Mouse (Mus musculus) testis, postnatal 10 days (tissue): ENCODE results near the gene Elmod3.

Experiments
- DNase-seq: peaks from one replicate; pipeline ENCODE4 v3.0.0; 2021; ENCODE audit warnings: low spot score

Elmod3 gene

DNA sequence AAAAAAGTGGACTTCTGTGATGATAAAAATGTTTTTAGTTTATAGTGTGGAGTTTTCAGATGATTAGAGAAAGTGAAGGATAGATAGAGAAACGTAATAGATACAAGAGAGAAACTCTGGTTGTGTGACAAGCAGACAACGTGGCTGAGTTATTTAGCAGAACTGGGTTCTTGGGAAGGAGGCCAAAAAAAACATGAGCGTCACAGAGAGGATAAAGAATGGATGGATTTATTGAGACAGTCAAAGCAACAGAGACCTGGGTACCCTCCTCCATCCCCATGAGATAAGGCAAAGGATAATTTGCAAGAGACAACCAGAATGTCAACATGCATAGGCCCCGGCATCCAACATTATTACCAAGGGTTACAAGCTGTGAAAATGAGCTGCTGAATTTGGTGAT lies 12.0 kb upstream of the Elmod3 start:
- DNase-seq = no peak

DNA sequence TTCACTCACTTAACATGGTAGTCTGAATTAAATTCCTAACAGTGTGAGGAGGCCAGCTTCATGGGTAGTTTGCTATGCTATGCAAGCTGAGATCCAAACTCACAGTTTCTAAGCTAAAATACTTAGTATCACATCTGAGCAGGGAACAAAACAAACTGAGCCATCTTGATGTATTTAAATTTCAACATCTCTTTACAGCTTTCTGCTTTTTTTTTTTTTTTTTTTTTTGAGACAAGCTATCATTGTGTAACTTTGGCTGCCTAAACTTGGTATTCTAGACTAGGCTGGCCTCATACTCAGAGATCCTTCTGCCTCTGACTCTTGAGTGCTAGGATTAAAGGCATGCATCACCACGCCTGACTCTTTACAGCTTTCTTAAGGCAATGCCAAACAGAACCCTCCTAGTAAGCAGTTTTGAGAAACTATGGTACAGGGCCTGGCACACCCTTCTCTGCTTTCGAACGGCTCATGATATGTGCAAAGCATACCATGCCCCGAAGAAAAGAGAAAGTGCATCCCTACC lies 10.5 kb upstream of the Elmod3 start:
- DNase-seq = no peak

DNA sequence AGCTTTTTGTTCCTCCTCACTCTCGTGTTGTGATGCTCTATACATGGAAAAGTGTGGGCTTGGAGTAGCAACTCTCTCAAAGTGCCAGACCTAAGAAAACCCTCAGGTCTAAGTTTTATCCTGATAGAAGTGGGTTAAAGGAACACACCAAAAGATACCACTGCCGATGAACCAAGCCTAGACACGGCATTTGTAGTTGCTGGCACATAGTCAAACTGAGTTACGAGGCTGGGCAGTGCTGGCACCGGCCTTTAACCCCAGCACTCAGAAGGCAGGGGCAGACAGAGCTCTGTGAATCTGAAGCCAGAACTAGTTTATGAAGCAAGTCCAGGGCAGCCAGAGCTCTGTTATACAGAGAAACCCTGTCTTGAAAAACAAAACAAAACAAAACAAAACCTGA lies 9.5 kb upstream of the Elmod3 start:
- no peak for DNase-seq

DNA sequence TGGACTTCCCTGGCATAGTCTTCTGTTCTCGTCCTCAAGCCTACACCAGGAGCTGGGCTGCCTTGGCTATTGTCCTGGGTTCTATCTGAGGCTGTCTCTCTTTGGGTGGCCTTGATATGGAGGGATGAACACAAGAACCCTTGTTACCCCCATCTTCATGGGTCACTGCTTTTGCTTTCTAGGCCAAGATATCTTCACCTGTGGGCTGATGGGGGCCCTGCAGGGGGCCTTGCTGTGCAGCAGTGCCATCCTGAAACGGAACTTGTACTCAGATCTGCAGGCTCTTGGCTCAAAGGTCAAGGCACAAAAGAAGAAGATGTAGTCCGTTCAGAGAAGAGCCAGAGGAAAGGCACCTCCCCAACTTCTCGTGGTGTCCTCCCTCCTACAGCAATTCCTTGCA lies 8.8 kb upstream of the Elmod3 start:
- no peak for DNase-seq

DNA sequence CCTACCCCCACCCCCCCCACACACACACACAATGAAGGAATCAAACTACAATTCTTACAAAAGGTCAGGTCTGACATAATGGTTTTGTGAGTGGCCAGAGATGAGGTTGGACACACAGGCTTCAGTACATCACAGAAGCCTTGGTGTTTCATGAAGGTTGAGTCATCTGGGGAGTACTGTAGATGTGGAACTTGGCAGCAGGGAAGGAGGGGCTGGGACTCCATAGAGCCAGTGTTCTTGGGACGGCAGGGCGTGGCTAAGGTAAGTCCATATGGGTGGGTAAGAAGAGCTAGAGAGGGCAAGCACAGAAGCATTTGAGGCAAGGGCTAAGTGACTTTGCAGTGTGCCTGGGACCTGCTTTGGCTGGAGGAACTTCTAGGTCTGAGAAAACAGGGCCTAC lies 5.9 kb upstream of the Elmod3 start:
- no peak for DNase-seq

DNA sequence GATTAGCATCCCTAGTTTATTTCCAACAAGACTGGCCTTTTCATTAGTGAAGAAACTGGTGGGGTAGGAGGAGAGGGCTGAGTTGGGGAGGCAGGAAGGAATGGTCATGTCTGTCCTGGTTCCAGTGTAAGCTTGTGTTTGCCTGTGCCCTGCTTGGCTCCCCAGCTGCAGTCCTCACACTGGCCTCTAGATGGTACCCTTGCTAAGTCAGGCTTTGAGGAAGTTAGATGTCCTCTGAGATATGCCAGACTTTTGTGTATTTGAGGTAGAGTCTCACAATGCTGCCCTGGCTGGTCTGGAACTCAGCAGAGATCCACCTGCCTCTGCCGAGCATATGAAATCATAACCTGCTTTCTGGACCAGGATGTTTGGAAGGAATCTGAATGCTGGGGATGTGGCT lies 3.5 kb upstream of the Elmod3 start:
- peak; percentile 81 for DNase-seq

DNA sequence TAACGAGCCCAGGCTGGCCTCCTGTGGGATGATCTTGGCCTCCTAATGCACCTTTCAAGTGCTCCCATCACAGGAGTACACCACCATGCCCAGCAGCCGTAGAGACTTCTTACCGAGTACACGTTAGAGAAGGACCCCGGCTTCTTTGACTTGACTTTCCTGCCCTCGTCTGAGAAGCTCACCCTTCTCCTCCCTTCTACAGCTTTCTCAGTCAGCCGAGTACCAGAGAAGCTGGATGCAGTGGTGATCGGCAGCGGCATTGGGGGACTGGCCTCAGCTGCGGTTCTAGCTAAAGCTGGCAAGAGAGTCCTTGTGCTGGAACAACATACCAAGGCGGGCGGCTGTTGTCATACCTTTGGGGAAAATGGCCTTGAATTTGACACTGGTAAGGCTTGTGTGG lies 2.6 kb upstream of the Elmod3 start:
- no peak for DNase-seq

DNA sequence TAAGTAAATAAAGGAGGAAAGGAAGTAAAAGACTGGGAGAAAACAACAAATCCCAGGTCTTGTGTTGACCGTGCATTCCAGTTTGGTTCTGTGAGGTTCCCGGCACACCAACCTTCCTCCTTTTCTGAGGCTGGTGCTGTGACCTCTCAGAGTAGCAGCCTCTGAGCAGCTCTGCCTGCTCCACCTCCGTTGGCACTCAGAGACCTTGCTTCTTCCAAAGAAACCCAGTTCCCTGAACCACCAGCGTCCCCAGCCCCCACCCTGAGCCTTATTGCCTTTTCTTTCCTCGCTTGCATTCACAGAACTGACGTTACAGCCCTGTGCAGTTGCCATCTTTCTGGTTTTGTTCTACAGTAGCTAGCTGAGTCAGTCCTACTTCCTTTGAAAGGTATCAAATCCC lies 2.0 kb upstream of the Elmod3 start:
- no peak for DNase-seq

DNA sequence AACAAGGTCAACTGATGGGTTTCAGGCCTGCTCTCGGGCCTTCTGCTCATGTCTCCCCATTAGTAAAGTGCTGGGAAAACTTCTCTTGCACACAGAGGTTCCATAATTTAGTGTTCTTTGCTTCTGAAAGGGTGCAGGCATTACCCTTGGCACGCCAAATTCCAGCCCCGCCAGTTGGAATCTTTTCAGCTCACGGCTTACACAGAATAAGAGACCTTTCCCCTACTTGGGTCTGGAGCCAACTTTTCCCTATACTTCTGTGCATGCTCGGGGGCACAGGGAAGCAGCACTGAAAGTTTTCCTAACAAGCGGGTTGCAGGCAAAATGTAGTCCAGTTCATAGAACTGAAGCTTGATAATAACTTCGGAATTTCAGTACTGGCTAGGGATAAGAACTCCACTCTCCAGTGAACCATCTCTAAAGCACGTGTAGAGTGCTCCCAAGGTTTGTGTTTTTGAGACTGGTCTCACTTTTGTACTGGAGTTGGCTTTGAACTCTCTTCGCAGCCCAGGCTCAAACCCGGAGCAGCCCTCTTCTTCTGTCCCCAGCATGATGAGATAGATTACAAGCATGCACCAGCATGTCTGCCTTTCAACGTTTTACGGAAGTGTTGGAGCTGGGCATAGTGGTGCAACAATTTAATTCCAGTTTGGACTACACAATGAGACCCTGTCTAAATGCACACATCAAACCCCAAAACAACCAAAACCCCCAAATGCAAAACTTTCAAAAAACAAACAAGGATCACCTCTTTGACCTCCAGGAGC lies 761 bp upstream of the Elmod3 start:
- peak; percentile 68 for DNase-seq

DNA sequence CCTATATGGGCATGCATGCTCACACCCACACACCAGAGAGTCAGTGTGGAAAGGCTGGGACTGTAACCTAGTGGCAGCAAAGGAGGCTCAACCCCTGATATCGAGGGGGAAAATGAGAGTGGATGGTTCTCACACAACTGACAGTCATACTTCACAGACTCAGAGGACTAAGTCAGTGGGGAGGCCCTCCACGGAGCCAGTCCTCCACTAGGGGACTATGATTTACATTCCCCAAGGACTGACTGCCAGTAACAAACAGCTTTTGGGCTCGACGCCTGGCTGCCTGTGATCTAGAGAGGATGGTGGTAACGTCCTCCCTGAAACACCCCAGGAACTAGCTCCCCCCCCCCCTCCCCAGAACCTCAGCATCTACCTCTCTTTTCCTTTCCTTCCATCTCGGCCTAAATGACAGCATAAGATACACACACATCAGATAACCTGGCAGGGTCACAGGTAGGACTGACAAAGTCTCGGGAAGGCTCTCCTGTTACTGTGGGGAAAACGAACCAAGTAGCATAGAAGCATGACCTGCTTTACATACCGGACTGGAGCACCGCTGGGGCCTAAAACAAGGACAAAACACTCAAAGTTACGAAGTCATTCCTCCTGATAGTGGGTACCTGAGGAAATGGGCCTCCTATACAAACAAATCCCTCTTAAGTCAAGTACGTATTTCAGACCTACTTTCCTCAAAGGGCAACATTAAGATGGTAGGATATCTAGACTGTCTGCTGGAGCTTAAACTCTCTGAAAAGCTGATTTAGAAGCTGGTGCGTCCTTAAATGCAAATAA lies 934 bp downstream of the Elmod3 start:
- no peak for DNase-seq

DNA sequence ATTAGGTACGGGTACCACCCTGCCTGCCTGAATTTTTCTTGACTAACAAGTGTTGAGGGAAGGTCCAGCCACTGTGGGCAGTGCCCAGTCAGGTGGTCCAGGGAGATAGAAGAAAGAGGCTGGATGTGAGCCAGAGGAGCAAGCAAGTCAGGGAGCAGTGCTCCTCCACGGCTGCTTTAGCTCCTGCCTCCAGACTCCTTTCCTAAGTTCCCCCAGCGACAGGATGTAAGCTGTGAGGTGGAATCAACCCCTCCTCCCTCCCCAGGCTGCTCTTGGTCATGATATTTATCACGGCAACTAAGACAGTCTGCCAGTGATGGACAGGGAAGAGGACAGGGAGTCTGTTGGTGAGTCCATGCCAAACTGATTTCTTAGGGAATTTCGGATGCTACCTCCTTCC lies 4.3 kb downstream of the Elmod3 start:
- DNase-seq = no peak

DNA sequence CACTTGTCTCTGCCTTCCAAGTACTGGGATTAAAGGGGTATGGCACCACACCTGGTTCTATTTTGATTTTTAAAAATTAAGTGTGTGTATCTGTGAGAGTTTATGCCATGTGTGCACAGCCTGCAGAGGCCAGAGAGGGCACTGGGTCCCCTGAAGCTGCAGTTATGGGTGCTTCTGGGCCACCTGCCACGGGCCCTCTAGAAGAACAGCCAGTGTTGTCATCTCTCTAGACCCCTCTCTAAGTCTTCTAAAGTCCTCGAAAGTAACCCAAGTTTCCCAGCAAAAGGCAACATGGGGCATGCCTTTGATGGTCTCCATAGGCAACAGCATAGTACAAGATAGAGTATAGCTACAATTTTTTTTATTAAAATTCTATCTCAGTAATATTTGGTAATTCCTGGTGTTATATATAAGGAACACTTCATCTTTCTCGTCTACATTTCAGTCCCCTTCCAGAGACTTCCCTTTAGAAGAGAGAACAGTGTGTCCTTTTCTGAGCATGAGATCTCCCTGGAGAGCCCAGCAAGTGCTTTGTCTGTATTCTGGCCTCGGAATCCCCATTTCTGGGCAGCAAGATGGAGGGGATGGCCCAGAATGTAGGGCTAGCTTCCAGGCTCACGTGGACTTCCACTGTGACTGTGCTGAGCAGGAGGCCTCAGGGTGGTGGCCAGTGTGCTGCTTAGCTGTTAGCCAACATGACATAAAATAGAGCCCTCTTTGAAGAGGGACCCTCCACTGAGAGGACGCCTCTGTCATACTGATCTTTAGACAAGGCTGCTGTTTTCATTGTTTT lies 5.0 kb downstream of the Elmod3 start:
- DNase-seq = no peak

DNA sequence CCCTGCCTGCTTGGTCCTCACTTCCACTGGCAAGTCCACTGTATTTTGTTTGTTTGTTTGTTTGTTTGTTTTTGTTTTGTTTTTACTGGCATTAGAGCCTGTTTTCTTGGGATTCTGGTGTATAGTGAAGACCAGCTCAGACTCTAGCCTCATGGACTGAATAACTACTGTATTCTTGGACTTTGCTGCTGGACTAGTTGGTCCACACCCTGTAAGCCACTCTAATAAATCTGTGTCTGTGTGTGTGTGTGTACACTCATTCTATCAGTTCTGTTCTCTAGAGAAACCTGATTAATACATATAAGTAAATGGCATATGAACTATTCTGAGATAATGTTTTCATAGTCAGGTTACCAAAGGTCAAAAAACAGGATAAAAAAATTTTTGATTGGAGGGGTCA lies 8.1 kb downstream of the Elmod3 start:
- no peak for DNase-seq

DNA sequence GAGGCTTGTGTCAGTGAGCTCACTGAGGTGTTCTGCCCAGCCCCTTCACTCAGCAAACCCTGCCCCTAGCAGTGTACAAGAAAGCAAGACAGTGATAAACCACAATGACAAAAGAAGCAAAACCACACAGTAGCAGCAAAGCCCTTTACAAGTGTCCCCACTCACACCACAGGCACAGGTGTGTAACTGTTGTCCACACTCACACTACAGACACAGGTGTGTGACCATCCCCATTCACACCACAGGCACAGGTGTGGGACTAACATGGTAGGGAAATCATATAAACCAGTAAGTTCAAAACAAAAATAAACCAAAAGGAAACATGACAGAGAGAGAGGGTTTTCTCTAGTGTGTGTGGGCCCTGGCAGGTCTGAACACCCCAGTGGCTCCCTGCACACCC lies 9.9 kb downstream of the Elmod3 start:
- no peak for DNase-seq

DNA sequence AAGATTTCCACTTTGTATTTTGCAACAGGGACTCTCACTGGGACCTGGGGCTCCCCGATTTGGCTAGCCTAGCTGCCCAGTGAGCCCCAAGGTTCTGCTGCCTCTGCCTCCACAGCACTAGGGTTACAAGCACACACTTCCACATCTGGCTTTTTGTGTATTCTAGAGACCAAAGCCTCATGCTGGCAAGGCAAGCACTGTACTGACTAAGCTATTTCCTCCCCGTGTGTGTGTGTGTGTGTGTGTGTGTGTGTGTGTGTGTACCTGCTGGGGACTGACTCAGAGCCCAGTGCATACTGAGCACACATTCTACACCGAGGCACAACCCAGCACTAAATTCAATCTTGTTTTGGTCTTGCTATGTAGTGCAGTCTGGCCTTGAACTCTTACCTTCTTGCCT lies 11.5 kb downstream of the Elmod3 start:
- DNase-seq = no peak

DNA sequence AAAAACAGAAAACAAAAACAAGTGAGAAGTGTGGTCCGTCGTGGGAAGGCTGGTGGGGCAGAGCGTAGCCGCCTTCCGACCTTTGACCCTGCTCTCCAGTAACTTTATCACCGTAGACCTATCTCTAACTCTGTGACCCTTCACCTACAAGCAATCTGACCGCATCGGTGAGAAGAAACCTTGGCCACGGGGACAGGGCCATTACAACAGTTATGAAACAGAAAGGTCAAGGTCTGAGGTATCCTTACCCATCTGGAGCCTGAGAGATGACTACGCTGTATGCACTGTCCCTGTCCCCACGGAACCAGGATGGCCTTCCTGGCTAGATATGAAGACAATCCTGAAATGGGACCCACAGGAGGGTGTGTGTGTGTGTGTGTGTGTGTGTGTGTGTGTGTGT lies 14.1 kb downstream of the Elmod3 start:
- DNase-seq = no peak

DNA sequence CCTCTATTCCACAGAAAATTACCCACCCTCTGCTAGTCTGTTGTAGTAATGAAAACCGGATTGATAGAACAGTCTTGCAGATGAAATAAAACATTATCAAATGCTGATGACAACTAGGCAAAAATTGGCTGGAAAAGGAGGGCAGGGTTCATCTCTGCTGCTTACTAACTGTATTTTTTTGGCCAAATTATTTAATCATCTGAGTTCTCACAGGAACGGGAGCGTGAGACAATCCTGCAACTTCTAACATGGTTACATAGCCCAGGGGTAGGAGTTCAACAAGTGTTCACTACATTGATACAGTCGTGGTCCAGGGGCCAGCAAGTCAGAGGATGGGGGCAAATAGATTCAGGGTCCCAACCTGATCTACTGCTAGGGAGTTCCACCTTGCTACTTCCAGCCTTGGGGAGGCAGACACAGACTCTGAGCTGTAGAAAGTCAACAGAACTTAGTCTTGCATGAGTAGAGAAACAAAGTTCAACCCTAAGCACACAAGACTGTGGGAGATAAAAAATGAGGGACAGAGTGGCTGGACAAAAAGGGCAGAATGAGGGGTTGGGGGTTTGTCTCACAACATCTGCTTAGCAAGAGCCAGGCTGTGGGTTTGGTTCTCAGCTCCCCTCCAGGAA lies 14.9 kb downstream of the Elmod3 start:
- no peak for DNase-seq

DNA sequence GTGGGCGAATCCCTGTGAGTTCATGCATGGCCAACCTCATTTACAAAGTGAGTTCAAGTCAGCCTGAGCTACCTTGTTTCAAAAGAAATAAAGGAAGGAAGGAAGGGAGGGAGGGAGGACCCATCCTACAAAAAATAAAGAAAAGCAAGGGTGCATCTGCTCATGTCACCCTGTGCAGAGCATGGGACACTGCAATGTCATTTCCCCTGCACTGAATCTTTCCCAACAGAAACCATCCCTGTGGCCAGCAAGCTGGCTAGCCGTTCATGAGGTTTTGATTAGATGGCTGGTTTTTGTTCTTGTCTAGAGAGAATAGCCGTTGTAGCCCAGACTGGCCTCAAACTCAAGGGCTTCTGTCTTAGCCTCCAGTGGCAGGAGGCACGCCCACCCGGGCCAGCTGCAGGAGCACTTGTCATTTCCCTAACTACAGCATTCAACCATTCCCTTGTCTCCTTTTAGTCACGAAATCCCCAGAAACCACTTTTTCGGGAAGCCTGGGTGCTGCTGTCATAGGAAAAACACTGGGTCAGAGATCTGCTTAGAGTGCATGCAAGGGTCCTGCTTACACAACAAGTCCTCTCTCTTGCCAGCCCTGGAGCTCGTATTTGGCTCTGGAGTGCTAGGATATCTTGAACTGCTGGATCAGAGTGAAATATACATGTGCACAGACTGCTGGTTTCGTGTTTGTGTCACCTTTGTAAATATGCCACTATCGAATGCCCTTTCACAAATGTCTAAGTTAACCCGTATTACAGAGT lies 16.4 kb downstream of the Elmod3 start:
- DNase-seq = no peak

DNA sequence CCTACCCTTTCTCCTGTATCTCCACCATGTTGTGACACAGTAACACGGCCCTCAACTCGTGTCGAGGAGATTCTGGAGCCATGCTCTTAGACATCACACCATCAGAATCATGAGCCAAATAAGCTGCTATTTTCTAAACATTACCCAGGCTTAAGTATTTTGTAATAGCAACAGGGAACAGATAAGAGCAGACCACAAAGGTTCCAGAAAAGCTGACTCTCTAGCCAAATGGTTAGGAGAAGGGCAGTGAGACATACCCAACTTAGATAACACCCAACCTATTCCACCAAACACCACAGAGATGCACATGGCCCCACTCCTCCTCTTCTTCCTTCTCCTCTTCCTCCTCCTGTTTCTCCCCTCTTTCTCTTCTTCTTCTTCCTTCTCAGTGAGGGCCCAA lies 22.2 kb downstream of the Elmod3 start:
- DNase-seq = no peak

DNA sequence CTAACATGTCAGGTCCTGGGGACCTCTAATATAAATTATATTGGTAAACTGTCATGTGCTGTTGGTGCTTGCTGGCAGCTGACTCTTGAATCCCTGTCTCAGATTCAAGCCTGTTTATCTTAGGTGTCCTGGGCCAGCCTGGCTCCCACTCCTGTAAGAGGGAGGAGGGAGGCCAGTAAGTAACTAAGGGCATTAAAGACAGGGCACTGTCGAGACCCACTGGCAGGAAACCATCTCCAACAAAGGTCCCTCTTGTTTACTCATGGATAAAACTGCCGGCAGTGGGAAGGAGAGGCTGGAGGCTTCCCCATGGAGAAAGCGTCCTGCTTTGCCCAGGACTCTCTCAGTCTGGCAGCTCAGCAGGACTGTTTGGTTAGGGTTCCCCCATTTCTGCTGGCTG lies 26.4 kb downstream of the Elmod3 start:
- DNase-seq = no peak

DNA sequence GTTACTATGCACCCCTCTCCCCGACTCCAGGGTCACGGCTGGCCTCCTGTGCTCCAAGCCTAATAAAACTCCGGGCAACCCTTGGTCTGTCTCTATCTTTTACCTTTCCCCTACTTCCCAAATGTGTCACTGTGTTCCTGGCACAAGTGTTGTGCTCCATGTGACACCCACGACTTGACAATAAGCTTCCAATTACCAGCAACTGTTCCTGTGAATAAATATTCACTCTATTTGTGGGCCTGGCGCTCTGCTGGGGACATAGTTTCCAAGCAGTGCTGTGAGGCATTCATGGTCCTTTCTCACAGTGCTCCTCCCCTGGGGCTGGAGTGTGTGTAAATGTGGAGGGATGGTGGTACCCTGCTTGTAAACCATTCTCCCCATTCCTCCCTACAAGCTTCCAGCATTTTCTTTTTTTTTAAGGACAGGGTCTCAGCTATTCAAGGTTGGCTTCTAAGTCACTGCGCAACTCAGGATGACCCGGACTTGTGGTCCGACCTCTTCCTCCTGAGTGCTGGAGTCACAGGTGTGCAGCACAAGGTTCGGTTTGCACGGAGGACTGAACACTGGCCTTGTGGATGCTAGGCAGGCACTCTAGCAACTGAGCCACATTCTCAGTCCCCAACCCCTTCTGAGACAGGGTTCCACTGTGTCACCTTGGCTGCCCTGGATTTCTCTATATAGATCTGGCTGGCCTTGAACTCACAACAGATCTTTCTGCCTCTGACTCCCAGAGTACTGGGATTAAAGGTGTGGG lies 27.4 kb downstream of the Elmod3 start:
- no peak for DNase-seq
